9 mouse cellular contexts compared by ENCODE assay signal in the genomic region with DNA sequence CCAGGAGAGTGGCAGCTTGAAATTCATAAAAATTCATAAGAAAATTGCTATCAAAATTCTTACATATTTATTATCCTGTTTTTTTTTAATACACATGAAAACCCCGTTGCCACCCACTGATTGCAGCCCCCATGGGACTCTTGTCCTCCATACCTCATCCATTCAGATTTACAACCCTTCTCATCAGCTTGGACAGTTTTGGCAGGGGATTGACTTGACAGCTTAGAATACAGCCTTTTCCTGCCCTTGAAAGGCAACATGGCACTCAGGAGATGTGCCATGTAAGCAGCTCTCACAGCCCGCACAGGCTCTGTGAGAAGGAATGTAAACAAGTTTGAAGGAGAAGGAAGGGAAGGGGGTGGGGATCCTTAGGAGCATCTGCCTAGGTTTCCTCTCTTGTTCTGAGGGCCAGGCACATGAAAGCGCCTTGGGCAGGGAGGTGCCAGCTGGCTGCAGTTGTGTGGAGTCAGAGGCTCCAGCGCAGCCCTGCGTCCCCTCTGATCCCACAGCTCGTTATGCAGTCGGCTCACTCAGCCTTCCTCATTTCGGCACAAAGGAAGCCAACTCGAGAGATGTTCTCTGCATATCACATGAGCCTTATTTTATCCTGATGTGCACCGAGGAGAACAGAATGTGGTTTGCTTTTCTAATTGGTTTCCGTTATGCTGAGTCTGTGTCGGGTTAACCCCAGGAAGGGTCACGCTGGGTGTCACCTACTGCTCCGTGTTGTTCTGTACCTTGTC.
A peak's percentile ranks its signal among the peaks of the same experiment; 100 is the strongest.
DNase-seq lines count a peak whose midpoint lies in the region; ATAC-seq and TF ChIP-seq lines count a peak whose summit lies in the region.
"Had no signal": no experiment of that assay in that cellular context is flagged by ENCODE, and none has a peak within 500 bp of the region (broad histone marks: within the 10 kb centered on the region; RNA-seq: fewer than 3 reads in every experiment).

No protein-coding gene starts in this region.

- H3K27ac ChIP-seq in heart, embryonic 11.5 days (ENCODE audit: low read depth, low read length): no peak overlapping the region
- H3K27ac ChIP-seq in gastrocnemius, adult 2 months: peak overlapping the region; percentile 46
- H3K27ac ChIP-seq in intestine, embryonic 16.5 days (ENCODE audit: low read length): no peak overlapping the region
- no peak overlapping the region for H3K27ac ChIP-seq in liver, embryonic 15.5 days (replicated peaks)
- H3K27ac ChIP-seq: heart, adult 2 months had no signal

- no peaks in the 10 kb centered on the region for H3K36me3 ChIP-seq in heart, embryonic 11.5 days (ENCODE audit: control insufficient read depth, insufficient read depth, low read length)
- no peaks in the 10 kb centered on the region for H3K36me3 ChIP-seq in intestine, embryonic 16.5 days (ENCODE audit: control insufficient read depth, insufficient read depth, low read length)
- no peaks in the 10 kb centered on the region for H3K36me3 ChIP-seq in liver, embryonic 15.5 days (replicated peaks)

- no peaks in the 10 kb centered on the region for H3K27me3 ChIP-seq in heart, embryonic 11.5 days (ENCODE audit: control insufficient read depth, insufficient read depth, low read length)
- H3K27me3 ChIP-seq in intestine, embryonic 16.5 days (replicated peaks; ENCODE audit: control insufficient read depth, insufficient read depth, low read length): no peaks in the 10 kb centered on the region
- peaks cover 27% of the 10 kb centered on the region for H3K27me3 ChIP-seq in liver, embryonic 15.5 days

- peak overlapping the region; percentile 43 for H3K4me2 ChIP-seq in heart, embryonic 11.5 days
- H3K4me2 ChIP-seq in intestine, embryonic 16.5 days (ENCODE audit: low read depth, low read length): peak overlapping the region; percentile 30
- H3K4me2 ChIP-seq in liver, embryonic 15.5 days: peak overlapping the region; percentile 35

- H3K4me3 ChIP-seq in heart, embryonic 11.5 days (ENCODE audit: low read depth, low read length): no peak overlapping the region
- peak overlapping the region; percentile 63 for H3K4me3 ChIP-seq in gastrocnemius, adult 2 months
- H3K4me3 ChIP-seq in intestine, embryonic 16.5 days (ENCODE audit: low read length): no peak overlapping the region; the same call in 1 of the 2 replicates
- H3K4me3 ChIP-seq in liver, embryonic 15.5 days (replicated peaks): no peak overlapping the region
- H3K4me3 ChIP-seq: heart, adult 2 months had no signal

- 30% methylated on average over 14 of the region's 14 CpGs for WGBS in heart, embryonic 11.5 days (ENCODE audit: insufficient replicate concordance)
- WGBS in intestine, embryonic 16.5 days: 27% methylated on average over 14 of the region's 14 CpGs
- WGBS in liver, embryonic 15.5 days (ENCODE audit: insufficient replicate concordance): 13% methylated on average over 14 of the region's 14 CpGs

- intact Hi-C loops in heart, postnatal 14 days (cut with DNase I): no loop called here
- intact Hi-C loops in gastrocnemius, adult 2 months (cut with DNase I): no loop called here

- peaks cover 3% of the 10 kb centered on the region; the same call in 1 of the 2 replicates for H3K4me1 ChIP-seq in heart, embryonic 11.5 days (ENCODE audit: control insufficient read depth, insufficient read depth, low read length)
- no peaks in the 10 kb centered on the region for H3K4me1 ChIP-seq in intestine, embryonic 16.5 days (ENCODE audit: control insufficient read depth, insufficient read depth, low read length)
- no peaks in the 10 kb centered on the region for H3K4me1 ChIP-seq in liver, embryonic 15.5 days (replicated peaks)

- no peak for ATAC-seq in heart, embryonic 11.5 days (replicated peaks; ENCODE audit: insufficient number of reproducible peaks, low FRiP score, low TSS enrichment)
- ATAC-seq in common myeloid progenitor, adult 5-6 weeks (replicated peaks; ENCODE audit: low read depth, poor library complexity, severe bottlenecking): peak; percentile 93
- peak; percentile 67 for ATAC-seq in intestine, embryonic 16.5 days
- no peak for ATAC-seq in liver, embryonic 15.5 days (ENCODE audit: insufficient read depth)

- H3K9me3 ChIP-seq in heart, embryonic 11.5 days (replicated peaks; ENCODE audit: control insufficient read depth, low read length): no peaks in the 10 kb centered on the region
- H3K9me3 ChIP-seq in intestine, embryonic 16.5 days (ENCODE audit: control insufficient read depth, low read length): no peaks in the 10 kb centered on the region
- H3K9me3 ChIP-seq in liver, embryonic 15.5 days (replicated peaks): no peaks in the 10 kb centered on the region

- no peak for TF ChIP-seq CTCF in gastrocnemius, adult 2 months (IDR thresholded peaks at IDR 0.05)

- peak overlapping the region; percentile 8; the same call in 1 of the 2 replicates for H3K9ac ChIP-seq in heart, embryonic 11.5 days (ENCODE audit: low read depth, low read length)
- no peak overlapping the region for H3K9ac ChIP-seq in intestine, embryonic 16.5 days (ENCODE audit: low read depth, low read length)
- no peak overlapping the region for H3K9ac ChIP-seq in liver, embryonic 15.5 days

- no peak for DNase-seq in heart, postnatal 14 days
- DNase-seq in gastrocnemius, adult 2 months: peak; percentile 75
- DNase-seq in naive thymus-derived CD4-positive, alpha-beta T cell, adult 2 months (ENCODE audit: low read depth): peak; percentile 7
- peak; percentile 9 to 17 for DNase-seq in thymus, postnatal 36 days

Comparison
In these comparisons a context has a peak if more than half of its experiments do, and no peak if none do; other contexts are left out.
1. ATAC-seq: peak in common myeloid progenitor, adult 5-6 weeks (single experiment) and intestine, embryonic 16.5 days (single experiment); none in heart, embryonic 11.5 days (single experiment) and liver, embryonic 15.5 days (single experiment).
2. DNase-seq: peak in gastrocnemius, adult 2 months (single experiment), naive thymus-derived CD4-positive, alpha-beta T cell, adult 2 months (single experiment) and thymus, postnatal 36 days (2 of 2); none in heart, postnatal 14 days (0 of 2).
3. Peak in every context shown above with its lines, with median percentiles within 50 percentile points of each other: H3K4me2 ChIP-seq.